Mouse (Mus musculus) midbrain, postnatal 0 days (tissue): ENCODE data around the gene Sgpl1. TPM values are rescaled to one million over a fixed set of nuclear protein-coding genes. Genes with fewer than 3 reads are reported as not detected.

Source experiments
- ATAC-seq: fragments of 200-750 bp; cut with Nextera tagmentation; 2 replicates; pipeline ENCODE4 v1.8.0; 2017; ENCODE audit warnings: moderate number of reproducible peaks, mild to moderate bottlenecking, moderate TSS enrichment, moderate library complexity; ENCODE audit not compliant: low FRiP score
- DNase-seq: peaks from one replicate; pipeline ENCODE4 v3.0.0-alpha.2; 2015; ENCODE audit warnings: low spot score
- H3K27ac ChIP-seq: fragments of 300-500 bp; sonication (generic); 2 replicates; pipeline ENCODE4 v1.5.1; 2014; ENCODE audit warnings: low read depth, mild to moderate bottlenecking, low read length, mixed read lengths
- H3K27me3 ChIP-seq: fragments of 300-500 bp; sonication (generic); 2 replicates; pipeline ENCODE4 v1.6.1; 2014; ENCODE audit warnings: low read length, control low read depth, mixed read lengths; ENCODE audit not compliant: insufficient read depth
- H3K36me3 ChIP-seq: fragments of 300-500 bp; sonication (generic); 2 replicates; pipeline ENCODE4 v1.6.1; 2014; ENCODE audit warnings: low read length, control low read depth, mixed read lengths; ENCODE audit not compliant: insufficient read depth
- H3K4me1 ChIP-seq: fragments of 300-500 bp; sonication (generic); 2 replicates; pipeline ENCODE4 v1.6.1; 2014; ENCODE audit warnings: mild to moderate bottlenecking, control low read depth, antibody characterized with exemption, low read length, mixed read lengths; ENCODE audit not compliant: insufficient read depth
- H3K4me2 ChIP-seq: fragments of 300-500 bp; sonication (generic); 2 replicates; pipeline ENCODE4 v1.6.1; 2014; ENCODE audit warnings: low read depth, mild to moderate bottlenecking, low read length, mixed read lengths; ENCODE audit not compliant: poor library complexity, severe bottlenecking
- H3K4me3 ChIP-seq: fragments of 300-500 bp; sonication (generic); 2 replicates; pipeline ENCODE4 v1.5.1; 2014; ENCODE audit warnings: low read depth, mild to moderate bottlenecking, low read length, moderate library complexity
- H3K9ac ChIP-seq: fragments of 300-500 bp; sonication (generic); replicated peaks from 2 replicates; pipeline ENCODE4 v1.6.1; 2014; ENCODE audit warnings: mild to moderate bottlenecking, low read length, moderate library complexity, mixed read lengths; ENCODE audit not compliant: poor library complexity, severe bottlenecking
- H3K9me3 ChIP-seq: fragments of 300-500 bp; sonication (generic); 2 replicates; pipeline ENCODE4 v1.6.1; 2016; ENCODE audit warnings: low read length, control low read depth
- CTCF ChIP-seq: IDR thresholded peaks from 2 replicates; pipeline ENCODE4 v1.5.1; 2016; ENCODE audit warnings: antibody characterized with exemption, mild to moderate bottlenecking
- WGBS: fragments of 180-500 bp; shearing (Covaris S2); extraction: QIAGEN DNeasy Blood & Tissue Kit; methylation state at CpG from one replicate; pipeline ENCODE4 v1.1.7; 2014; 5-methylcytosine and 5-hydroxymethylcytosine counted together
- polyA plus RNA-seq: library from polyadenylated mRNA; unstranded; fragments of >200 nt; fragmentation: Nextera tagmentation; extraction: Ambion mirVana; gene quantifications from 2 replicates; pipeline ENCODE4 v1.2.1, GENCODE M21; 2015
- total RNA-seq: library from RNA; depleted of rRNA; stranded (reverse); fragments of >200 nt; gene quantifications from 2 replicates; pipeline ENCODE4 v1.2.3, GENCODE M21; 2014

Sgpl1 gene
- total and polyA plus RNA-seq, 2 experiments from 2014 or later = 30.5 to 51.8 TPM

- TF ChIP-seq CTCF = no peak
- Histone ChIP-seq H3K27me3 (no peaks in the 10 kb centered on the region; the same call in 1 of the 2 replicates), H3K9me3 (no peaks in the 10 kb centered on the region), H3K4me3 (no peak overlapping the region), H3K4me2 (no peak overlapping the region), H3K4me1 (no peaks in the 10 kb centered on the region), H3K36me3 (no peaks in the 10 kb centered on the region), H3K27ac (no peak overlapping the region), H3K9ac (no peak overlapping the region)
- ATAC-seq = no peak
- peak; percentile 30 for DNase-seq
- WGBS = 70% methylated on average over 6 of the region's 6 CpGs
Measured at GRCm38 (mm10) chr10:61179927-61180326, 32.4 kb upstream of the Sgpl1 start.

GRCm38 (mm10) chr10:61178687-61179086 lies 31.2 kb upstream of the Sgpl1 start:
- Histone ChIP-seq H3K4me1 (no peaks in the 10 kb centered on the region), H3K4me3 (no peak overlapping the region), H3K27ac (no peak overlapping the region), H3K9me3 (no peaks in the 10 kb centered on the region), H3K4me2 (no peak overlapping the region), H3K9ac (no peak overlapping the region), H3K27me3 (no peaks in the 10 kb centered on the region; the same call in 1 of the 2 replicates), H3K36me3 (no peaks in the 10 kb centered on the region)
- TF ChIP-seq CTCF = no peak
- ATAC-seq (no peak), DNase-seq (no peak)
- 89% methylated on average over 8 of the region's 8 CpGs for WGBS

- Histone ChIP-seq H3K4me2 (no peak overlapping the region), H3K4me1 (no peaks in the 10 kb centered on the region), H3K27ac (no peak overlapping the region), H3K9ac (no peak overlapping the region), H3K4me3 (no peak overlapping the region), H3K36me3 (no peaks in the 10 kb centered on the region), H3K27me3 (no peaks in the 10 kb centered on the region; the same call in 1 of the 2 replicates), H3K9me3 (no peaks in the 10 kb centered on the region)
- DNase-seq = no peak
- ATAC-seq = no peak
- TF ChIP-seq CTCF = no peak
- WGBS = 87% methylated on average over 4 of the region's 4 CpGs
Measured at GRCm38 (mm10) chr10:61177751-61178150, 30.2 kb upstream of the Sgpl1 start.

GRCm38 (mm10) chr10:61176221-61176790 lies 28.8 kb upstream of the Sgpl1 start:
- WGBS = 50% methylated on average over 7 of the region's 7 CpGs
- H3K4me2 ChIP-seq = no peak overlapping the region
- DNase-seq (no peak), ATAC-seq (no peak)
- H3K4me3 ChIP-seq = no peak overlapping the region
- no peaks in the 10 kb centered on the region for H3K4me1 ChIP-seq
- no peak overlapping the region for H3K27ac ChIP-seq
- H3K27me3 ChIP-seq = no peaks in the 10 kb centered on the region; the same call in 1 of the 2 replicates
- no peak for TF ChIP-seq CTCF
- H3K36me3 ChIP-seq = no peaks in the 10 kb centered on the region
- H3K9me3 ChIP-seq = no peaks in the 10 kb centered on the region
- H3K9ac ChIP-seq = no peak overlapping the region

- no peak overlapping the region for H3K27ac ChIP-seq
- 17% methylated on average over 24 of the region's 24 CpGs for WGBS
- H3K4me2 ChIP-seq = no peak overlapping the region
- no peaks in the 10 kb centered on the region for H3K9me3 ChIP-seq
- no peaks in the 10 kb centered on the region for H3K36me3 ChIP-seq
- no peak overlapping the region for H3K4me3 ChIP-seq
- DNase-seq = peak; percentile 60
- ATAC-seq = no peak
- peak; percentile 52 for TF ChIP-seq CTCF
- H3K27me3 ChIP-seq = no peaks in the 10 kb centered on the region; the same call in 1 of the 2 replicates
- no peaks in the 10 kb centered on the region for H3K4me1 ChIP-seq
- H3K9ac ChIP-seq = no peak overlapping the region
Measured at GRCm38 (mm10) chr10:61175442-61176204, 28.1 kb upstream of the Sgpl1 start.
